Mouse (Mus musculus): ENCODE data around the gene Hgd.

- no peak for TF ChIP-seq CTCF (IDR thresholded peaks at IDR 0.05)
- no peak for TF ChIP-seq EP300 (IDR thresholded peaks at IDR 0.05)
These were observed 83.9 kb downstream of the Hgd start for GRCm38 (mm10) chr16:37663643-37664459.
